19 mouse cellular contexts compared by ENCODE assay signal in genomic region chr12:44128874-44129273, GRCm38 (mm10).
DNase-seq lines count a peak whose midpoint lies in the region.
"Had no signal": no experiment of that assay in that cellular context is flagged by ENCODE, and none has a peak within 500 bp of the region (broad histone marks: within the 10 kb centered on the region; RNA-seq: fewer than 3 reads in every experiment).

No protein-coding gene starts in this region.

- peak; percentile 29 to 49 for DNase-seq in frontal cortex, postnatal 36 days (ENCODE audit: low spot score in 2 of 2)
- no peak for DNase-seq in frontal cortex, postnatal 25 days (ENCODE audit: low spot score in 2 of 2)
- peak; percentile 45 for DNase-seq in retina, embryonic 14.5 days (ENCODE audit: low spot score)
- no peak for DNase-seq in retina, postnatal 1 day
- DNase-seq in R1 (ENCODE audit: low read depth, low spot score): peak; percentile 46
- peak; percentile 46 for DNase-seq in telencephalon, adult 2 months (ENCODE audit: low read depth, low spot score)
- no peak for DNase-seq in spleen, postnatal 10 days (ENCODE audit: low spot score in 2 of 2)
- DNase-seq: adrenal gland, adult 8-10 months; cerebellum, adult 8-10 months; cerebellum, postnatal 25 days; gastrocnemius, postnatal 36 days; heart, adult 18-20 months; heart, postnatal 36 days; kidney, adult 2 months; kidney, postnatal 36 days; layer of hippocampus, postnatal 36 days; lung, postnatal 36 days; thymus, adult 2 months; thymus, postnatal 4 days had no signal

Comparison
In these comparisons a context has a peak if more than half of its experiments do, and no peak if none do; other contexts are left out.
1. DNase-seq: peak in frontal cortex, postnatal 36 days (2 of 2), retina, embryonic 14.5 days (single experiment), R1 (single experiment) and telencephalon, adult 2 months (single experiment); none in frontal cortex, postnatal 25 days (0 of 2), retina, postnatal 1 day (single experiment) and spleen, postnatal 10 days (0 of 2).